Mouse (Mus musculus) neural tube, embryonic 12.5 days (tissue): Measurements from ENCODE around the gene Ltbp1. TPM values are rescaled to one million over a fixed set of nuclear protein-coding genes. Genes with fewer than 3 reads are reported as not detected.

ENCODE experiments used
- ATAC-seq: fragments of 200-750 bp; cut with Nextera tagmentation; 2 replicates; pipeline ENCODE4 v1.8.0; 2017; ENCODE audit warnings: low read depth, mild to moderate bottlenecking, moderate TSS enrichment, moderate library complexity; ENCODE audit not compliant: low FRiP score
- H3K27ac ChIP-seq: fragments of 300-500 bp; sonication (generic); 2 replicates; pipeline ENCODE4 v1.5.1; 2016
- H3K27me3 ChIP-seq: fragments of 300-500 bp; sonication (generic); replicated peaks from 2 replicates; pipeline ENCODE4 v1.6.1; 2016; ENCODE audit warnings: mild to moderate bottlenecking
- H3K36me3 ChIP-seq: fragments of 300-500 bp; sonication (generic); 2 replicates; pipeline ENCODE4 v1.6.1; 2016; ENCODE audit warnings: mild to moderate bottlenecking
- H3K4me1 ChIP-seq: fragments of 300-500 bp; sonication (generic); 2 replicates; pipeline ENCODE4 v1.6.1; 2016
- H3K4me2 ChIP-seq: fragments of 300-500 bp; sonication (generic); replicated peaks from 2 replicates; pipeline ENCODE4 v1.6.1; 2016; ENCODE audit warnings: mild to moderate bottlenecking
- H3K4me3 ChIP-seq: fragments of 300-500 bp; sonication (generic); 2 replicates; pipeline ENCODE4 v1.5.1; 2016
- H3K9ac ChIP-seq: fragments of 300-500 bp; sonication (generic); 2 replicates; pipeline ENCODE4 v1.6.1; 2016; ENCODE audit warnings: mild to moderate bottlenecking
- H3K9me3 ChIP-seq: fragments of 300-500 bp; sonication (generic); 2 replicates; pipeline ENCODE4 v1.6.1; 2016; ENCODE audit warnings: mild to moderate bottlenecking
- WGBS: fragments of 180-500 bp; shearing (Covaris S2); methylation state at CpG from one replicate; pipeline ENCODE4 v1.1.7; 2016; 5-methylcytosine and 5-hydroxymethylcytosine counted together
- polyA plus RNA-seq: library from polyadenylated mRNA; unstranded; fragments of >200 nt; fragmentation: Nextera tagmentation; extraction: Ambion mirVana; gene quantifications from 2 replicates; pipeline ENCODE4 v1.2.1, GENCODE M21; 2016

The Ltbp1 gene
- polyA plus RNA-seq, 1 experiment from 2014 or later, result 7.2 TPM

- Histone ChIP-seq H3K9ac (no peak overlapping the region), H3K4me1 (no peaks in the 10 kb centered on the region), H3K9me3 (no peaks in the 10 kb centered on the region), H3K4me2 (no peak overlapping the region), H3K27ac (no peak overlapping the region), H3K36me3 (no peaks in the 10 kb centered on the region), H3K27me3 (no peaks in the 10 kb centered on the region), H3K4me3 (no peak overlapping the region)
- no peak for ATAC-seq
- 90% methylated on average over 13 of the region's 13 CpGs for WGBS
Measured at GRCm38 (mm10) chr17:75333759-75334158, 328.4 kb downstream of the Ltbp1 start.

GRCm38 (mm10) chr17:75335649-75336048 lies 330.3 kb downstream of the Ltbp1 start:
- Histone ChIP-seq H3K9me3 (no peaks in the 10 kb centered on the region), H3K36me3 (no peaks in the 10 kb centered on the region), H3K27ac (no peak overlapping the region), H3K27me3 (no peaks in the 10 kb centered on the region), H3K9ac (no peak overlapping the region), H3K4me3 (no peak overlapping the region), H3K4me1 (no peaks in the 10 kb centered on the region), H3K4me2 (no peak overlapping the region)
- no peak for ATAC-seq
- 87% methylated on average over 9 of the region's 9 CpGs for WGBS

- H3K9ac ChIP-seq, result no peak overlapping the region
- no peak overlapping the region for H3K4me3 ChIP-seq
- no peaks in the 10 kb centered on the region for H3K36me3 ChIP-seq
- H3K27ac ChIP-seq, result no peak overlapping the region
- no peaks in the 10 kb centered on the region for H3K27me3 ChIP-seq
- H3K4me2 ChIP-seq, result no peak overlapping the region
- ATAC-seq, result no peak
- H3K4me1 ChIP-seq, result no peaks in the 10 kb centered on the region
- WGBS, result 89% methylated on average over 4 of the region's 4 CpGs
- H3K9me3 ChIP-seq, result no peaks in the 10 kb centered on the region
Measured at GRCm38 (mm10) chr17:75341227-75341626, 335.9 kb downstream of the Ltbp1 start.

GRCm38 (mm10) chr17:75345116-75345515 lies 339.7 kb downstream of the Ltbp1 start:
- no peaks in the 10 kb centered on the region for H3K4me1 ChIP-seq
- no peak overlapping the region for H3K27ac ChIP-seq
- no peak overlapping the region for H3K4me3 ChIP-seq
- no peak overlapping the region for H3K4me2 ChIP-seq
- ATAC-seq, result no peak
- 85% methylated on average over 3 of the region's 3 CpGs for WGBS
- no peaks in the 10 kb centered on the region for H3K27me3 ChIP-seq
- H3K9me3 ChIP-seq, result 0 out of 2 replicates have a peak, but pooled peaks cover 5% of the 10 kb centered on the region
- H3K9ac ChIP-seq, result no peak overlapping the region
- H3K36me3 ChIP-seq, result no peaks in the 10 kb centered on the region

GRCm38 (mm10) chr17:75347414-75347813 lies 342.0 kb downstream of the Ltbp1 start:
- 94% methylated on average over 4 of the region's 4 CpGs for WGBS
- Histone ChIP-seq H3K4me3 (no peak overlapping the region), H3K4me1 (no peaks in the 10 kb centered on the region), H3K36me3 (no peaks in the 10 kb centered on the region), H3K27me3 (no peaks in the 10 kb centered on the region), H3K27ac (no peak overlapping the region), H3K9ac (no peak overlapping the region), H3K4me2 (no peak overlapping the region), H3K9me3 (0 out of 2 replicates have a peak, but pooled peaks cover 5% of the 10 kb centered on the region)
- no peak for ATAC-seq

GRCm38 (mm10) chr17:75349109-75349508 lies 343.7 kb downstream of the Ltbp1 start:
- 92% methylated on average over 8 of the region's 8 CpGs for WGBS
- no peaks in the 10 kb centered on the region for H3K4me1 ChIP-seq
- no peak overlapping the region for H3K4me3 ChIP-seq
- H3K9ac ChIP-seq, result no peak overlapping the region
- no peak for ATAC-seq
- H3K27ac ChIP-seq, result no peak overlapping the region
- H3K4me2 ChIP-seq, result no peak overlapping the region
- no peaks in the 10 kb centered on the region for H3K36me3 ChIP-seq
- no peaks in the 10 kb centered on the region for H3K27me3 ChIP-seq
- H3K9me3 ChIP-seq, result 0 out of 2 replicates have a peak, but pooled peaks cover 5% of the 10 kb centered on the region

GRCm38 (mm10) chr17:75349602-75350001 lies 344.2 kb downstream of the Ltbp1 start:
- no peak overlapping the region for H3K27ac ChIP-seq
- H3K9ac ChIP-seq, result no peak overlapping the region
- H3K4me3 ChIP-seq, result no peak overlapping the region
- no peaks in the 10 kb centered on the region for H3K4me1 ChIP-seq
- H3K9me3 ChIP-seq, result 0 out of 2 replicates have a peak, but pooled peaks cover 5% of the 10 kb centered on the region
- no peaks in the 10 kb centered on the region for H3K27me3 ChIP-seq
- no peak overlapping the region for H3K4me2 ChIP-seq
- no peak for ATAC-seq
- WGBS, result 87% methylated on average over 3 of the region's 3 CpGs
- H3K36me3 ChIP-seq, result no peaks in the 10 kb centered on the region

GRCm38 (mm10) chr17:75353323-75353722 lies 348.0 kb downstream of the Ltbp1 start:
- Histone ChIP-seq H3K9ac (no peak overlapping the region), H3K4me1 (no peaks in the 10 kb centered on the region), H3K27me3 (no peaks in the 10 kb centered on the region), H3K4me3 (no peak overlapping the region), H3K27ac (no peak overlapping the region), H3K36me3 (no peaks in the 10 kb centered on the region), H3K9me3 (no peaks in the 10 kb centered on the region), H3K4me2 (no peak overlapping the region)
- 86% methylated on average over 3 of the region's 3 CpGs for WGBS
- no peak for ATAC-seq

- no peaks in the 10 kb centered on the region for H3K9me3 ChIP-seq
- H3K27me3 ChIP-seq, result no peaks in the 10 kb centered on the region
- H3K27ac ChIP-seq, result no peak overlapping the region
- no peaks in the 10 kb centered on the region for H3K36me3 ChIP-seq
- H3K4me3 ChIP-seq, result no peak overlapping the region
- 87% methylated on average over 5 of the region's 5 CpGs for WGBS
- no peak overlapping the region for H3K4me2 ChIP-seq
- H3K9ac ChIP-seq, result no peak overlapping the region
- no peaks in the 10 kb centered on the region for H3K4me1 ChIP-seq
- no peak for ATAC-seq
Measured at GRCm38 (mm10) chr17:75355431-75355830, 350.1 kb downstream of the Ltbp1 start.

- H3K27me3 ChIP-seq, result no peaks in the 10 kb centered on the region
- no peak overlapping the region for H3K4me3 ChIP-seq
- H3K9ac ChIP-seq, result no peak overlapping the region
- H3K4me1 ChIP-seq, result no peaks in the 10 kb centered on the region
- no peak overlapping the region for H3K4me2 ChIP-seq
- no peak for ATAC-seq
- WGBS, result 94% methylated on average over 7 of the region's 7 CpGs
- no peaks in the 10 kb centered on the region for H3K36me3 ChIP-seq
- H3K27ac ChIP-seq, result no peak overlapping the region
- no peaks in the 10 kb centered on the region for H3K9me3 ChIP-seq
Measured at GRCm38 (mm10) chr17:75360111-75360510, 354.7 kb downstream of the Ltbp1 start.

- no peaks in the 10 kb centered on the region for H3K4me1 ChIP-seq
- H3K9ac ChIP-seq, result no peak overlapping the region
- no peaks in the 10 kb centered on the region for H3K36me3 ChIP-seq
- ATAC-seq, result no peak
- H3K4me2 ChIP-seq, result no peak overlapping the region
- no peak overlapping the region for H3K27ac ChIP-seq
- no peak overlapping the region for H3K4me3 ChIP-seq
- H3K9me3 ChIP-seq, result no peaks in the 10 kb centered on the region
- H3K27me3 ChIP-seq, result no peaks in the 10 kb centered on the region
- 95% methylated on average over 6 of the region's 6 CpGs for WGBS
Measured at GRCm38 (mm10) chr17:75366332-75366731, 361.0 kb downstream of the Ltbp1 start.

- Histone ChIP-seq H3K4me2 (no peak overlapping the region), H3K4me1 (no peaks in the 10 kb centered on the region), H3K27ac (no peak overlapping the region), H3K9me3 (no peaks in the 10 kb centered on the region), H3K4me3 (no peak overlapping the region), H3K27me3 (no peaks in the 10 kb centered on the region), H3K36me3 (no peaks in the 10 kb centered on the region), H3K9ac (no peak overlapping the region)
- ATAC-seq, result no peak
- 93% methylated on average over 18 of the region's 18 CpGs for WGBS
Measured at GRCm38 (mm10) chr17:75367486-75368155, 362.3 kb downstream of the Ltbp1 start.

- no peak for ATAC-seq
- no peak overlapping the region for H3K27ac ChIP-seq
- H3K4me2 ChIP-seq, result no peak overlapping the region
- H3K36me3 ChIP-seq, result no peaks in the 10 kb centered on the region
- no peak overlapping the region for H3K4me3 ChIP-seq
- H3K27me3 ChIP-seq, result no peaks in the 10 kb centered on the region
- H3K9ac ChIP-seq, result no peak overlapping the region
- H3K9me3 ChIP-seq, result no peaks in the 10 kb centered on the region
- no peaks in the 10 kb centered on the region for H3K4me1 ChIP-seq
- WGBS, result 69% methylated on average over 5 of the region's 5 CpGs
Measured at GRCm38 (mm10) chr17:75368580-75368979, 363.2 kb downstream of the Ltbp1 start.
